Mouse (Mus musculus) intestine, postnatal 0 days (tissue): Measurements from ENCODE around the gene Soga1. TPM values are rescaled to one million over a fixed set of nuclear protein-coding genes. Genes with fewer than 3 reads are reported as not detected.

ENCODE experiments used
- ATAC-seq: fragments of 200-750 bp; cut with Nextera tagmentation; 2 replicates; pipeline ENCODE4 v1.8.0; 2017; ENCODE audit warnings: mild to moderate bottlenecking, moderate TSS enrichment, moderate library complexity
- H3K27ac ChIP-seq: fragments of 300-500 bp; sonication (generic); 2 replicates; pipeline ENCODE4 v1.5.1; 2014; ENCODE audit warnings: mild to moderate bottlenecking, low read depth, low read length, moderate library complexity
- H3K27me3 ChIP-seq: fragments of 300-500 bp; sonication (generic); replicated peaks from 2 replicates; pipeline ENCODE4 v1.6.1; 2014; ENCODE audit warnings: low read length, mixed read lengths; ENCODE audit not compliant: control insufficient read depth, insufficient read depth
- H3K36me3 ChIP-seq: fragments of 300-500 bp; sonication (generic); 2 replicates; pipeline ENCODE4 v1.6.1; 2014; ENCODE audit warnings: mild to moderate bottlenecking, moderate library complexity; ENCODE audit not compliant: control insufficient read depth, insufficient read depth
- H3K4me1 ChIP-seq: fragments of 300-500 bp; sonication (generic); replicated peaks from 2 replicates; pipeline ENCODE4 v1.6.1; 2014; ENCODE audit warnings: antibody characterized with exemption, low read length, mixed read lengths; ENCODE audit not compliant: control insufficient read depth, insufficient read depth
- H3K4me2 ChIP-seq: fragments of 300-500 bp; sonication (generic); replicated peaks from 2 replicates; pipeline ENCODE4 v1.6.1; 2014; ENCODE audit warnings: low read depth, mild to moderate bottlenecking, moderate library complexity
- H3K4me3 ChIP-seq: fragments of 300-500 bp; sonication (generic); 2 replicates; pipeline ENCODE4 v1.5.1; 2014; ENCODE audit warnings: low read depth, low read length
- H3K9ac ChIP-seq: fragments of 300-500 bp; sonication (generic); 2 replicates; pipeline ENCODE4 v1.6.1; 2014; ENCODE audit warnings: mild to moderate bottlenecking, low read depth, low read length
- H3K9me3 ChIP-seq: fragments of 300-500 bp; sonication (generic); 2 replicates; pipeline ENCODE4 v1.6.1; 2016; ENCODE audit warnings: mixed run types; ENCODE audit not compliant: control insufficient read depth
- CTCF ChIP-seq: sonication (generic); IDR thresholded peaks from 2 replicates; pipeline ENCODE4 v1.5.1; 2016; ENCODE audit warnings: low read depth, mild to moderate bottlenecking, control low read depth, antibody characterized with exemption, moderate library complexity
- WGBS: fragments of 180-500 bp; shearing (Covaris S2); extraction: QIAGEN DNeasy Blood & Tissue Kit; methylation state at CpG from one replicate; pipeline ENCODE4 v1.1.7; 2014; 5-methylcytosine and 5-hydroxymethylcytosine counted together
- polyA plus RNA-seq: library from polyadenylated mRNA; unstranded; fragments of >200 nt; fragmentation: Nextera tagmentation; extraction: Ambion mirVana; gene quantifications from 2 replicates; pipeline ENCODE4 v1.2.1, GENCODE M21; 2015

Gene Soga1
- polyA plus RNA-seq, 1 experiment from 2014 or later, result 0.90 TPM

DNA sequence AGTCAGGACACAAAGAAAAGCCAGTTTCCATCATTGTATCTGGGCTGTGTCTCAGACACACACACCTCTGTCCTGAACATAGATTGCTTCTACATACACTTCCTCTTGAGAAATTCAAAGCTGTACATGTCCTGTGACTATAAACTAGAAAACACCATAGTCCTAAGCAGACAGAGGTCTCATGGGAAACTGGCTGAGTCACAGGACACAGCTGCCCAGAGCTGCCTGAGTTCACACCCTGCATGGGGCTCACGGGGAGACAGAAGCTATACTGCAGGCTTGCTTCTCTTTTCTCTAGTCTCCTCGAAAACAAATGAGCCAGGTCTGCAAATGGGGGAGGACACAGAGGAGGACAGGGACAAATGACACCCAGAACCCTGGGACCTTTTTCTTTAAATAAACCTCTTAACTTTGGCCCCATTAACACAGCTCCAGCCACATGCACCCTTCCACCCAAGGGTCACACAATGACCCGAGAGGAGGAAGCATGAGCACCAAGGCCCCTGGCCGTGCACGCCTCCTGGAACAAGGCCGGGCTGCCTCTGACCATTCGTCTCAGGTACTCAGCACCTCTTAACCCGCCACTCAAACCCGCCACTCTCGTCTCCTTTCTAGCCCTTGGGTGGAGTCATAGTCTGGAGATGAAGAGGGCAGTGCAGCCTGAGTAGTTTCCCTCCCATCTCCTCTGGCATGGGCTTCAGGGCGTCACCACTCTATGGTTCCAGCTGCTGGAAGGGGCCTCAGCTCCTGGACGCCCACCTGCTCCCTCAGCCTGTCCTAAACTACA is 20.7 kb upstream of the Soga1 start:
- Histone ChIP-seq H3K4me3 (no peak overlapping the region), H3K9me3 (no peaks in the 10 kb centered on the region), H3K27me3 (no peaks in the 10 kb centered on the region), H3K4me2 (no peak overlapping the region), H3K36me3 (peaks cover 55% of the 10 kb centered on the region), H3K9ac (no peak overlapping the region), H3K4me1 (no peaks in the 10 kb centered on the region), H3K27ac (no peak overlapping the region; the same call in 1 of the 2 replicates)
- no peak for TF ChIP-seq CTCF
- no peak for ATAC-seq
- WGBS, result 76% methylated on average over 11 of the region's 12 CpGs

DNA sequence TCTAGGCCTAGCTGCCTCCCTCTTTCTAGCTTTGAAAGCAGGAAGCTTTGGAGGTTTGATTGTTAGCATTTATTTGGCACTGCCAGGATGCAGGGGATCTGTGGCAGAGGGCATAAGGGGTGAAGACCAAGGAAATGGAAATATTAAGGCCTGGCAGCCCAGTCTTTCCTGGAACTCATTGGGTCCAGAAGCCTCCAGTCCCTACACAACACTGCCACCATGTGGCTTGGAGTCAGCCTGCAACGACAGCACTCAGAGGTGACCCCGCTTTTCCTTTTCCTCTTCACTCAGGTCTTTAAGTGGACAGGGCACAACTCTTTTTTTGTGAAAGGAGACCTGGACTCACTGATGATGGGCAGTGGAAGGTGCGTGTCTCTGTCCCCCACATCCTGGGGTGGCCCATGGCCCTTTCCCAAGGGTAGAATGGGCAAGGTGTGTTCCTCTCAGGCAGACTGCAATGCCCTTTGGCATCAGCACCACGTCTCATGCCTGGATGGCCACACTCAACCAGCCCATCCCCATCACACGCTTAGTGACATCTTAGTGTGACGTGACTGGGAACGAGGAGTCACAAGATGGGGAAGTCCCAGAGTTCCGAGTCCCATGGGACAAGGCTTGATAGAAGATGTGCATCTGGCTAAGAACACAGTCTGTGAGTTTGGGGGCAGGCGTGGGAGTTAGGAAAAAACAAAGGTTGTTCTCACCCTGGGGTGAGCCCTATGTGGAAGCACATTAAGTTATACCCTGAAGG is 16.1 kb upstream of the Soga1 start:
- no peak overlapping the region for H3K9ac ChIP-seq
- no peak for ATAC-seq
- no peaks in the 10 kb centered on the region for H3K4me1 ChIP-seq
- WGBS, result 66% methylated on average over 9 of the region's 9 CpGs
- H3K4me3 ChIP-seq, result no peak overlapping the region
- no peak overlapping the region for H3K4me2 ChIP-seq
- H3K27ac ChIP-seq, result no peak overlapping the region
- TF ChIP-seq CTCF, result peak; percentile 95
- H3K27me3 ChIP-seq, result no peaks in the 10 kb centered on the region
- no peaks in the 10 kb centered on the region for H3K9me3 ChIP-seq
- peaks cover 20% of the 10 kb centered on the region; the same call in 1 of the 2 replicates for H3K36me3 ChIP-seq

DNA sequence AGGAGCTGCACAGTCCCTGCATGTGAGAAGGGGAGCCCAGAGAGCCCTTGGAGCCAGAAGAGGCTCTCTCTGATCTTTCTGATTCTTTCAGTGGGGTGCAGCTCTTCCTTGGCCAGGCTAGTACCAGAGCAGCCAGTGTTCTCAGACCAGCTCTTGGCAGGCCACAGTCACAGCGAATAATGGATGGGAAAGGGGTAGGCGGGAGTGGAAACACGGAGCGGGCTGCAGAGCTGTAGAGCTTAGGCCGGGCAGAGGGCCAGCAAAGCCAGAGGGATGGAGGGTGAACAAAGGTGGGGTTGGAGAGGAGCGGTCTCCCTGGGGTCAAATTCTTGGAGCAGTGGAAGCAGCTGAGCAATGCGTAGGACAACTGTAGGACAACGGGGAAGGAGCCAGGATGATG is 13.0 kb upstream of the Soga1 start:
- no peak overlapping the region for H3K4me2 ChIP-seq
- H3K9me3 ChIP-seq, result no peaks in the 10 kb centered on the region
- TF ChIP-seq CTCF, result no peak
- 57% methylated on average over 8 of the region's 8 CpGs for WGBS
- ATAC-seq, result no peak
- H3K4me1 ChIP-seq, result no peaks in the 10 kb centered on the region
- H3K4me3 ChIP-seq, result no peak overlapping the region
- H3K9ac ChIP-seq, result no peak overlapping the region
- H3K27me3 ChIP-seq, result no peaks in the 10 kb centered on the region
- no peaks in the 10 kb centered on the region for H3K36me3 ChIP-seq
- no peak overlapping the region for H3K27ac ChIP-seq

DNA sequence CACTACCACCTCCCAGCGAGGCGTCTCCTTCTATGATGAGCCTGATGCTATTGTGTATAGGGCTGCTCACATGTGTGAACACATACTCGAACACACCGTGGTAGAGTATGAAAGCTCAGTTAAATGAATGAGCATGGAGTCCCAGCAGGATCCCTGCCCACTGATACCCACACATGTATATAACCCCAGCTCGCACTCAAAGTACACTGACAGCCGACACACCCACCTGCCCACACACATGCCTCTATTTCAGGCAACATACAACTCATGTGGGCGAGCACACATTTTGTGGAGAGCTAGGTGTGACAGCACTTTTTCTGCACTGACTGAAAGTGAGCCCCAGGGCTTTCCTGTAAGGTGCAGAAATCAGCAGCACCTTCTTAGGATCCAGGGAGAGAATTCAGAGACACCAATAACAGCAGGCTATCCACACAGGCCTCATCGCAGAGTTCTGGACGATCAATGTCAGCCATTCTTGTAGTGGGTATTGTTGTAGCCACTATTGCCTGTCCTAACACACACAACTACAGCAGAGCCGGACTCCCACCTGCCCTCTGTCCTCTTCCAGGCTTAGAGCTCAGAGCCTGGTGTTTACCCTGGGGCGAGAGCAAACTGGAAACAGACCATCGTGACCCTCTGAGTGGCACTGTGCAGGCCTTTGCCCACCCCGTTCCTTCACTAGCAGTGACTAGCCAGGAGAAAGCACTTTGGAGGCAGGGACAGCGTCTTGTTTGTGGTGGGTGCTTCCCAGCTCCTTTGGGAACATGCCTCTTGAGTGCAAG is 8.7 kb upstream of the Soga1 start:
- no peak overlapping the region for H3K4me2 ChIP-seq
- no peaks in the 10 kb centered on the region for H3K9me3 ChIP-seq
- no peak for TF ChIP-seq CTCF
- H3K27me3 ChIP-seq, result no peaks in the 10 kb centered on the region
- no peak overlapping the region for H3K9ac ChIP-seq
- no peak overlapping the region for H3K27ac ChIP-seq
- no peaks in the 10 kb centered on the region for H3K36me3 ChIP-seq
- no peak overlapping the region for H3K4me3 ChIP-seq
- ATAC-seq, result no peak
- 77% methylated on average over 14 of the region's 14 CpGs for WGBS
- no peaks in the 10 kb centered on the region for H3K4me1 ChIP-seq

DNA sequence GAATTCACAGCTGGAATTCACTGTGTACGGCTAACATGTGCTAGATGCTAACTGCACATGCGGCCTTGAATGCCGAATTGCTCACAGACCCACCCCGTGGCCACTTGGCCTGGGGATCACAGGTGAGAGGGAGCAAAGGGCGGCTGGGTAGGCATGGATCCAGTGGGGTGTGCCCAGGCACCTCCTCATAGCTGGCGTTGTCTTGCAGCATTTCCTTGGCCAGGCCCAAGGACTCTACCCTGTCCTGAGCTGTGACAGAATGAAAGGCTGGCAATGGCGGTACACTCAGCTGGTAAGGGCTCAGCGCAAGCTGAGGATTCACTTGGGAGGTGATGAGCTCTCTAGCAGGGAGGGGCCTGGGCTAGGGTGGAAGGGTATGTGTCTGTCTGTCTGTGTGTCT is 7.7 kb upstream of the Soga1 start, which contains the start of gene Tldc2:
TSS of gene Tldc2 (plus strand) at position 260 of the 400 bp plus-strand sequence.
- no peak for TF ChIP-seq CTCF
- Histone ChIP-seq H3K4me3 (no peak within 1 kb of the TSS), H3K27ac (no peak within 1 kb of the TSS), H3K4me2 (no peak within 1 kb of the TSS), H3K9ac (no peak within 1 kb of the TSS), H3K9me3 (no peaks in the 10 kb centered on the region), H3K27me3 (no peaks in the 10 kb centered on the region), H3K4me1 (no peaks in the 10 kb centered on the region), H3K36me3 (no peaks in the 10 kb centered on the region)
- WGBS, result 54% methylated on average over 8 of the region's 8 CpGs
- ATAC-seq, result peak; percentile 80
